Mouse (Mus musculus): ENCODE measurements around the gene Mlph. TPM values are rescaled to one million over a fixed set of nuclear protein-coding genes. Genes with fewer than 3 reads are reported as not detected.

Gene Mlph
- polyA plus RNA-seq, 1 experiment: 0.31 TPM

- DNase-seq (ENCODE audit: low read depth): no peak
- TF ChIP-seq POLR2A (IDR thresholded peaks at IDR 0.05; ENCODE audit: borderline replicate concordance, extremely low read depth, insufficient read depth, insufficient read length, poor library complexity, severe bottlenecking) (no peak), CTCF (IDR thresholded peaks at IDR 0.05; ENCODE audit: borderline replicate concordance, extremely low read depth, insufficient read depth, insufficient read length) (no peak)
These were observed 32.4 kb downstream of the Mlph start for GRCm38 (mm10) chr1:90947252-90947651.

DNA sequence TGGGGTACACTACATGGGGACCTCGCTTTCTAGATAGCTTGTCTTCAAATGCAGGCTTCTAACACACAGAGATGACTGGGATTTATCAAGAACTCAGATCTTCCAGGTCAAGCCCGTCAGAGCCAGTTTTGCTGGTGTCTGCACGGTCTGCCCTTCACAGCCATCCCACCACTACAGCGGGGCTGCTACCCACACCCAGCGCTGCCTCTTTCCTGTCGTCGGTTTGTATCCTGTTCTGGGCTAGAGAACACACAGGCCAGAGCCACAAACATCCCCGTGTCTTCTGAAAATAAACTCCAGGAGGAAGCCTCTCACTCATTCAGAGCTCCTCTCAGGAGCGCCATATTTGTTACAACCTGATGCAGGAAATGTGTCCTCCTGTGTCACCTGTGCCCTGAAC, 34.4 kb downstream of the Mlph start:
- TF ChIP-seq CTCF (IDR thresholded peaks at IDR 0.05; ENCODE audit: borderline replicate concordance, extremely low read depth, insufficient read depth, insufficient read length): no peak
- TF ChIP-seq POLR2A (IDR thresholded peaks at IDR 0.05; ENCODE audit: borderline replicate concordance, extremely low read depth, insufficient read depth, insufficient read length, poor library complexity, severe bottlenecking): no peak
- no peak for DNase-seq (ENCODE audit: low read depth)

DNA sequence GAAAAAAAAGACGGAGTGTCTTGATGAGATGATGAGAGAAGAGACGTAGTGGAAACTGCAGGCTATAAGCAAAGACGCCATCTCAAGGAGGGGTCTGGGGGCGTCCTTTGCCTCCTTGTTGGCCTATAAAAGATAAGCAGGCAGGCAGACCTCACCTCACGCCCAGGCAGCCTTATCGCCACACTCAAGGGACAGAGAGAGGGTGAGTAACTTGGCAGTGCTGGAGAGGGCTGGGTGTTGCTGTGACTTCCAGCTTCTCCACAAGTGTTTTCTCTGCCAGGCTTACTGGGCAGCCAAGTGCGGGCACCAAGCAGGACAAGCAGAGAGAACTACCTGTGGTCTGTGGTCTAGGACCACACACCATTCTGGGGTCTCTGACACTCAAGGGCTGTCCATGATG, 36.8 kb downstream of the Mlph start:
- DNase-seq (ENCODE audit: low read depth): no peak
- TF ChIP-seq CTCF (IDR thresholded peaks at IDR 0.05; ENCODE audit: borderline replicate concordance, extremely low read depth, insufficient read depth, insufficient read length) (no peak), POLR2A (IDR thresholded peaks at IDR 0.05; ENCODE audit: borderline replicate concordance, extremely low read depth, insufficient read depth, insufficient read length, poor library complexity, severe bottlenecking) (no peak)

DNA sequence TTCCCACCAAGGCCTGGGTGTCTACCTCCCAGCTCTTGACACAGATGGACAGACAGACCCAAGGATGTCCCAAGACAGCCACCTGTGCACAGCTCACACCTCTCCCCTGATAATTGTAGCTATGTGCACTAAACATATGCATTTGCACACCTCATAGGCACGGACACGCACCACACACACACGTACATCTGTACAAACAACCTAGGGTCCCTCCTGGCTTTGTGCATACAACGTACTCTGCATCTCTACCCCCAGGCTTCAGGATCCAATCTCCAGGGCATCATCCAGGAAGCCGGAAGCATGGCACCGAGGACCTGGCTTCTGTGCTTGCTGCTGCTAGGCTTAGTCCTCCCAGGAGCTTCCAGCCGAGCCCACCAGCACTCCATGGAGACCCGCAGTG, 37.9 kb downstream of the Mlph start, which contains the start of gene Prlh:
Gene Prlh, plus strand, starts transcription at position 301 of the 400 bp plus-strand sequence.
- no peak for TF ChIP-seq POLR2A (IDR thresholded peaks at IDR 0.05; ENCODE audit: borderline replicate concordance, extremely low read depth, insufficient read depth, insufficient read length, poor library complexity, severe bottlenecking)
- no peak for TF ChIP-seq CTCF (IDR thresholded peaks at IDR 0.05; ENCODE audit: borderline replicate concordance, extremely low read depth, insufficient read depth, insufficient read length)
- no peak for DNase-seq (ENCODE audit: low read depth)

DNA sequence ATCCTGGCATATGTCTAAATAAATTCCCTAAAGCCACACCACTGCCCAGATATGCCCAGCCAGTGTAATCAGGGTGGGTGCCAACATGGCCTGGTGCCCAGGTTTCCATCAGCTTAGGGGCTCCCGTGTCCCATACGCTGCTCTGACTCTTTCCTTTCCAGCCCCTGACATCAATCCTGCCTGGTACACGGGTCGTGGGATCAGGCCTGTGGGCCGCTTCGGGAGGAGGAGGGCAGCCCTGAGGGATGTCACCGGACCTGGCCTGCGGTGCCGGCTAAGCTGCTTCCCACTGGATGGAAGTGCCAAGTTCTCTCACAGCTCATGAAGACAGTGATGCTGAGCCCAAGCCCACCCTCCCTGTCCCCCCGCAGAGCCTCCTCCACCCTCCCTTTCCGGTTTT, 38.8 kb downstream of the Mlph start:
- peak; percentile 40 for DNase-seq (ENCODE audit: low read depth)
- TF ChIP-seq CTCF (IDR thresholded peaks at IDR 0.05; ENCODE audit: borderline replicate concordance, extremely low read depth, insufficient read depth, insufficient read length): no peak
- no peak for TF ChIP-seq POLR2A (IDR thresholded peaks at IDR 0.05; ENCODE audit: borderline replicate concordance, extremely low read depth, insufficient read depth, insufficient read length, poor library complexity, severe bottlenecking)

DNA sequence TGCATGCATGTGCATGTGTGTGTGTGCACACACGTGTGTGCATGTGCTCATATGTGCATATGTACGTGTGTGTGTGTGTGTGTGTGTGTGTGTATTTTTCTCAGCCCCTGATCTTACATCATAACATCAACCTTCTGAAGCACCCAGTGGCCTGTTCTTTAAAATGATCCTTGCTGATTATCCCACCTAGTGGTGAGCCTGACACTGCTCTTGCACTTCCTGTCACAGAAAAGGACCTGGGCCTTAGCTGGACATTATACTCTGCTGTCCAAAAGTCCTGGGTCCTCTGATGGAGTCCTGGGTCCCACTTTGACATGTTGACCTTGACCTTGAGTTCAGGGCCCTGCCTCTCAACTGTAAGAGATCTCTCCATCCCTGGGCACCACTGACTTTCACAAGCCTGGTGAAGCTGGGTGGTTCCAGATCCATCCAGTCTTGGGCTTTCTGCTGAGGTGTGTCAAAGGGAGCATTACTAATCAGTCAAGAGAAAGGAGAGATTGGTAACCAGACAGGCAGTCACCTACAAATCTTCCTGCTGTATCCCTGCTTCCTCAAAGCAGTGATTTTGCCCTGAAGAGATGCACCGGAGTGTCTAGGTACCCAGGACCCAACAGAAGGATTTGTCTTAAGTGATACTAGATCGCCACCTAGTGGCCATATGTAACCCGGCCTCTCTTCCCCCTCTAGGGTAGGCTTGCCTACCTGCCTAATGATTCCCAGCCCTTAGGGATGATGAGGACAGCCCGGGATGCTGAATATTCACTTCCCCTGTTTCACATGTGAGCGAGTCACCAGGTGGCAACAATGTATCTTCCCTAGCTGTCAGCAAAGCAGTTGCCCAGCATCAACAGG, 41.6 kb downstream of the Mlph start:
- DNase-seq (ENCODE audit: low read depth): peak; percentile 87

DNA sequence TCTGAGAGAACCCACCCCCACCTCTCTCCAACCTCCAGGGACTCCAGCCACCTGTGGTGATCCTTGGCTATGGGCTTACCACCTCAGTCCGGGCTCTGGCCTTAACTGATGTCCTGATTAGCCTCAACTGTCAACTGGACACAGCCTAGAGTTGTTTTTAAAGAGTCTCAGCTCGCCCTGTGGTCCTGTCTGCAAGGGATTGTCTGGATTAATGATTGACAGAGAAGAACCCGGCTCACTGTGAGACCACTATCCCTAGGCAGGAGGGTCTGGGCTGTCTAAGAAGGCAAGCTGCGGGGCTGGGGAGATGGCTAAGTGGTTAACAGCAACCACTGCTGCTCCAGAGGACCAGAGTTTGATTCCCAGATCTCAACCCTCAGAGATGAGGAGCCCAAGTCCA, 47.6 kb downstream of the Mlph start:
- DNase-seq (ENCODE audit: low read depth): no peak
- TF ChIP-seq CTCF (IDR thresholded peaks at IDR 0.05; ENCODE audit: borderline replicate concordance, extremely low read depth, insufficient read depth, insufficient read length) (no peak), POLR2A (IDR thresholded peaks at IDR 0.05; ENCODE audit: borderline replicate concordance, extremely low read depth, insufficient read depth, insufficient read length, poor library complexity, severe bottlenecking) (no peak)

More for the DNA sequence above, 41.6 kb downstream of the Mlph start:
- TF ChIP-seq CTCF (IDR thresholded peaks at IDR 0.05; ENCODE audit: borderline replicate concordance, extremely low read depth, insufficient read depth, insufficient read length): peak; percentile 79
- TF ChIP-seq POLR2A (IDR thresholded peaks at IDR 0.05; ENCODE audit: borderline replicate concordance, extremely low read depth, insufficient read depth, insufficient read length, poor library complexity, severe bottlenecking): no peak

DNA sequence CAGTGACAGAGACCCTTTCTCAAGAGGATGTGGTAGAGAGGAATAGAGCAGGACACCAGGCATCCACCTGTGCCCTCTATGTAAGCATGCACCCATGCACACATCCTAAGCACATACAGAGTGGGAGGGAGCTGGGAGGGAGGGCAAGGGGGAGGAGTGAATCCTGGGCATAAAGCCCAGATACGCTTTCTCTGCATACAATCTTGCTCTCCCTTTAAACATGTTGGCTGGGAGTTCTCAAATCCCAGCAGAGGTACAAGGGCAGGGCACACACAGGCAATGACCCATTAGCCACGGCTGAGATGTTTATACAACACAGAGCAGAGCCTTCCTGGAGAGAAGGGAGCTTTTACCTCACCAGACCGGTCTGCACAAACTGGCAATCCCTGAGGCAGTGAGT, 48.1 kb downstream of the Mlph start:
- DNase-seq (ENCODE audit: low read depth): peak; percentile 74
- TF ChIP-seq CTCF (IDR thresholded peaks at IDR 0.05; ENCODE audit: borderline replicate concordance, extremely low read depth, insufficient read depth, insufficient read length) (no peak), POLR2A (IDR thresholded peaks at IDR 0.05; ENCODE audit: borderline replicate concordance, extremely low read depth, insufficient read depth, insufficient read length, poor library complexity, severe bottlenecking) (no peak)

GRCm38 (mm10) chr1:90967583-90967982, 52.7 kb downstream of the Mlph start:
- DNase-seq (ENCODE audit: low read depth): peak; percentile 86
- no peak for TF ChIP-seq POLR2A (IDR thresholded peaks at IDR 0.05; ENCODE audit: borderline replicate concordance, extremely low read depth, insufficient read depth, insufficient read length, poor library complexity, severe bottlenecking)
- TF ChIP-seq CTCF (IDR thresholded peaks at IDR 0.05; ENCODE audit: borderline replicate concordance, extremely low read depth, insufficient read depth, insufficient read length): no peak

DNA sequence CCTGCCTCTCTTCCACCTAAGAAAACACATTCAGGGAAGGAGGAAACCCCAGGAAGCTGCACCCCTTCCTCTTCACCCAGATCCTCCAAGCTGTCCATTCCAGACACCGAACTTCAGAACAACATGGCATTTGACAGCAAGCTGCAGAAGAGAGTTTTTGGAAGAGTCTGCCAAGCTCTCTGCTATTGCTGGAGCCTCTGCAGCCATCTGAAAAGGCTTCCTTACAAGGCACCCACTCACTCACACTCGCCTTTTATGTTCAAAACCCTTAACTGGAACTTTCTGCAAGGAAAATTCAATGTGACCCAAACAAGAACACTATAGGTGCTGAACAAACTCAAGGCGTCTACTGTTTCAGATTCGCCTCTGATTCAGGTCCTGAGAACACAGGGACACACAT, 53.8 kb downstream of the Mlph start:
- no peak for TF ChIP-seq POLR2A (IDR thresholded peaks at IDR 0.05; ENCODE audit: borderline replicate concordance, extremely low read depth, insufficient read depth, insufficient read length, poor library complexity, severe bottlenecking)
- TF ChIP-seq CTCF (IDR thresholded peaks at IDR 0.05; ENCODE audit: borderline replicate concordance, extremely low read depth, insufficient read depth, insufficient read length): no peak
- no peak for DNase-seq (ENCODE audit: low read depth)

GRCm38 (mm10) chr1:90969347-90969784, 54.5 kb downstream of the Mlph start, which contains the start of gene Rab17:
Gene Rab17 (minus strand): TSS chr1:90969661.
- no peak for DNase-seq (ENCODE audit: low read depth)
- TF ChIP-seq CTCF (IDR thresholded peaks at IDR 0.05; ENCODE audit: borderline replicate concordance, extremely low read depth, insufficient read depth, insufficient read length) (no peak), POLR2A (IDR thresholded peaks at IDR 0.05; ENCODE audit: borderline replicate concordance, extremely low read depth, insufficient read depth, insufficient read length, poor library complexity, severe bottlenecking) (no peak)

All from brain, embryonic 14.5 days (tissue).